Mouse (Mus musculus) right cerebral cortex, postnatal 14 days (tissue): ENCODE measurements at regions not wholly inside any gene's neighbourhood (a gene's known extent, or its start where the extent isn't known, plus 50 kb on each side); places are given as distances from the start of the nearest gene placed in this dataset.

Source experiments
- DNase-seq: peaks from one replicate; pipeline ENCODE4 v3.0.0; 2022

DNA sequence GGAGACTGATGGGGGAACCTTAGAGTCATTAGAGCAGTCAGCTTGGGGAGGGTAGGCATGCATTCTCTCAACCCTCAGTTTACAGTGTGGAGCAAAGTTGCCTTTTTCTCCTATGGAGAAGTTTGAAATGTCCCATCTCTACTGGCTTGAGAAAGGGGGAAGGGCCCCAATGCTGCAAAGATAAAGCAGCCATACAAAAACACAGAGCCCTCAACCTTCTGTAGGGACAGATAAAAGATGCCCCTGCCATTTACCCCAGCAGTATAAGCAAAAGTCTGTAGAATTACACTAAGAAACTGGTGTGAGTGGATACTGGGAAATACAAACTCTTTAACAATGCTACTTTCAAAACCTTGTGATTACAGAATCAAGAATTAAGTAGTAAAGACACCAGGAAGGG is 71.9 kb upstream of the Tmem215 start:
- no peak for DNase-seq

- no peak for DNase-seq
Measured at GRCm38 (mm10) chr4:40390183-40390582, 81.8 kb upstream of the Tmem215 start.

DNA sequence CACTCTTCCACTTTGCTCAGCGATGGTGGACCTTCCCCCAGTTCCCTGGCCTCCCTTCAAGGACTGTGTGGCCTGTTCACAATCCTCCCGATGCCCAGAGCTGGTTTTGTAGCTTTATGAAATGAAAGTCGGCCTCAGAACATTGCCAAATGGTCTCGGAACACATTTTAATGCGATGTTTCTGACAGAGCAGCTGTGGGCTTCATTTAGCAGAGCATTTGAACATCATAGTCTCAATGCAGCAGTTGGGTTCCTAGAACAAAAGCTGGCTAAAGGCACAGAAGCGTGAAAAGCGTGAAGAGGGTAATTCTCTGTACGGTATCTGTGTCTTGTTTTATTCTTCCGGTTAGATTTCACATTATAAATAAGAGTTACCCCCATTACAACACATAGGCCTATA is 86.7 kb upstream of the Tmem215 start:
- peak; percentile 16 for DNase-seq

DNA sequence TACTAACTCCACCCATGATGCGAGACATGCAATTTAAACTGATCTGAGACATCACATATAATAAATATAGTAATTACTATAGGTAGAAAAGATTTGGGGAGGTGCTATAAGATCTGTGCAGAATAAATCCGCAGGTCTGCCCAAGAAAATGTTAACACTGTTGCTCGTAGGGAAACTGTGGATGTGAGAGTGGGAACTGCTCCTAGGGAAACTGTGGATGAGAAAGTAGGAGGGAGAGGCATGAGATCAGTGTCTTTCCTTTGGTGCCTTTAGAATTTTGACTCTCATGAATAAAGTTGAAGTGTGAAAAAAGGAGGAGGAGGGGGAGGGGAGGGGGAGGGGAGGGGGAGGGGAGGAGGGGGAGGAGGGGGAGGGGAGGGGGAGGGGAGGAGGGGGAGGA is 87.3 kb upstream of the Tmem215 start:
- no peak for DNase-seq

DNA sequence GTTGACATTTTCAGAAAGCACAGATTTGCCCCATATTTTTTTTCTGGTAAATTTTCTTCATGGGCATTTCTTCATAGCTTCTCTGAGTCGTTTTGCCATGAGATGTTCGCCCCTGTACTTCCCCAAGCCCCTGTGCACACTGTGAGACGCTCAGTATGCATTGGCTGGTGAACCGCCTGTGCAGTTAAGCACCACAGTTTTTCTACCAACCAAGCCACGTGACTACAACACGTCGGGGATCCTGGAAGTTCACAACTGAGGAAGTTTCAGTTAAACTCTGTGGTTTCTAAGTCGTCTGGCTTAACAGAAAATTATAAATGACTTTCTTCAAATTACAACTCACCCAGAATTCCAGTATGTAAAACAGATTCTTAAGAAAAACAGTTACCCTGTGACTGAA is 91.7 kb upstream of the Tmem215 start:
- no peak for DNase-seq

- DNase-seq = no peak
Measured at GRCm38 (mm10) chr4:40375439-40376154, 96.4 kb upstream of the Ndufb6 start.

- no peak for DNase-seq
Measured at GRCm38 (mm10) chr4:40374213-40374612, 95.0 kb upstream of the Ndufb6 start.

- DNase-seq = no peak
Measured at GRCm38 (mm10) chr4:40364329-40364728, 85.1 kb upstream of the Ndufb6 start.

GRCm38 (mm10) chr4:40359307-40359706 is 80.1 kb upstream of the Ndufb6 start:
- no peak for DNase-seq

DNA sequence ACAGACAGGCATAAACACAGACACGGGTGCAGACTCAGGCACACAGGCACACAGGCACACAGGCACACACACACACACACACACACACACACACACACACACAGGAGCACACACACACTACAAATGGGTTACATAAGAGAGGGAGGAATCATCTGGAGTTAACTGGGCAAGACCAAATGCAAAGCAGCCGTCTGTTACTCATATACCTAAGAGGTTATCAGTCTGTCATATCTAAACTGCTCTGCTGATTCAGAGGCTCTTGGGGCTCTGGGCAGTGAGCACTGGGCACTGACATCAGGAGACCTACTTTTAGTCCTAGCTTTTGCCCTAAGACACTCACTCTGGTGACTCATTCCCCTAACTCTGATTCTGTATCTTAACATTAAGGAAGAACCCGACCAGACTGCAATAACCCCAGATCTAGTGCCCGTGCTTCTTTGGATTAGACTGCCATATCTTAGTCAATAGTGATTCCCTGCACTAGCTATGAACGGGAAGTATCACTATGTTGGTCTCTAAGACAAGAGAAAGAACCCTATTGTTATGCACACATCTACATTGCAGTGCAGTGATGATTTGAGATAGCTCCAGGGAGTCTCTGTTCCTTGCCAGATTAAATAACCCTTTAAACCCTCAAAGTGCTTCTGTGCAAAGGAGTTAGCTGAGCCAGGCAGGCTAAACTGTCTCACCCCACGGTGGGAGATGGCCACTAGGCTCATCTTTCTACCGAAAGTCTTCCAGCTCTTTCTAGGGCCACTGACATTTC is 78.0 kb upstream of the Ndufb6 start:
- no peak for DNase-seq

DNA sequence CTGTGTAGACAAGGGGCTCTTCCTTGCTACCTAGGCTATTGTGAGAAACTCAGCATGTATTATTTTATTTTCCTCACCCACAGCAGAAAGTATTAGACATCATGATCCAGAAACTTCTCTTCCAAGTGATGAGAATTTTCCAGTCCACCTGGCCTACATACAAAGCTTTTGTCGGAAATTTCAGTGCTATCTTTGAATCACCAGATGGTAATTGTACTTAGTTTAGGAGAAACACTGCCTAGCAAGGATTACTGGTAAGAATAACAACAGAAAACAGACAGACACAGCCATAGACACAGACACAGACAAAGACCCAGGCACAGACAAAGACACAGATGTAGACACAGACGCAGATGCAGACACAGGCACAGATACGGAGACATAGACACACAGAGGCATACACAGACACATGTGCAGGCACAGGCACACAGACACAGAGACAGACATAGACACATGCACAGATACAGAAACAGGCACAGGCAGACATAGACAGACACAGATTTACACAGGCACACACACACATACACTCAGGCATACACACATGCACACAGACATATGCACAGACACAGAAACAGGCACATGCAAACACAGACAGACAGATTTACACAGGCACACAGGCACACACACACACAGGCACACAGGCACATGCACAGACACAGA is 76.7 kb upstream of the Ndufb6 start:
- DNase-seq = no peak

GRCm38 (mm10) chr4:40354456-40354855 is 75.2 kb upstream of the Ndufb6 start:
- no peak for DNase-seq

- DNase-seq = no peak
Measured at GRCm38 (mm10) chr4:40351648-40352047, 72.4 kb upstream of the Ndufb6 start.

DNA sequence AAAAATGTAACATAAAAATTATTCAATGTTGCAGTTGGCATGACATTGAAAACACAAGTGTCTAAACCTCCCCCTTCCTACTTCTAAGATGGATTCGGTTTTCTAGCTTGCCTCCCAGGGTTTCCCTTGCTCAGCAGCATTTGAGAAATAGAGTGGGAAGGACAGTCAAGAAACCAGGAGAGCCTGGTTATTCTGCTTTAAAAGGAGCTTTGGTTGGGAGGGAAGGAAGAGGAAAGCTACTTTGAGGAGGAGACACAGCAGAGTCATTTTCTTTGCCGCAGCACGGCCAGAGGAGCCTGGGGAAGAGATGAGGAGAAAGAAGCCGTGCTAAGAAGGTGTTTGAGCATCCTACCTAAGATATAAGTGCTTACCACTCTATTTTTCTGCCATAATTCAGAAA is 71.9 kb upstream of the Ndufb6 start:
- no peak for DNase-seq

DNA sequence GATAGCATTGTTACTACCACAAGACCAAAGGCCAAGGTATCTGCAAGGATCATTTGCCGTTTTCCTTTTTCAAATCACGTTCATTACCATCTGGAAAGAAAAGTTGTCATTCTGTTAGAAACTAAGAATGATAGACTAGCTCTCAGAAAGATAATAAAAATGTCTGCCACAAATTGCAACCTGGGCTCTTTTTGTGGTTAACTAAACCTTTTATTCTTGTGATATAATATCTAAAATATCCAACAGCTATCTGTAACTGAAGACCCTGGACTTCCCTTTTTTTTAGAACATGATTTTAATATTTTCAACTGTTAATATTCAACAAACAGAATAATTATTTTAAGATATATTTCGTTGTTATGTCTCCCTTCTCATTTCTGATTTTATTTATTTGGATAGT is 66.6 kb upstream of the Ndufb6 start:
- DNase-seq = no peak

DNA sequence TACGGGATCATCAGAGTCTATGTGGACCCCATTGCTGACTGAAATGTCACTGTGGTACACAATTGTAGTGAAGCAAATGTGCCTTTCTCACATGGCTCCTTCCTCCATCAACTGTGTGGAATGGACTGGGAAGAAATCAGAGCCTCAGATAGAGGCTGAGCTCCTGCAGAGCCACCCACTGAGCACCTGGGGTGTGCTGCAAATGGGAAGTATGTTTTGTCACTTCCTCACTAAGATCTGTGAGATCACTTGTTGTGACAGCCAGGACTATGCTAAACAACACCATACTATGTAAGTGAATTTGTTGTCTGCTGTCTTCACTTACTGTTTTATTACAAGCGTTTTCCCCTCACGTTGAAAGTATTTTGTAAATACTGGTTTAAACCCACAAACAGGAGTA is 63.0 kb upstream of the Ndufb6 start:
- DNase-seq = no peak

DNA sequence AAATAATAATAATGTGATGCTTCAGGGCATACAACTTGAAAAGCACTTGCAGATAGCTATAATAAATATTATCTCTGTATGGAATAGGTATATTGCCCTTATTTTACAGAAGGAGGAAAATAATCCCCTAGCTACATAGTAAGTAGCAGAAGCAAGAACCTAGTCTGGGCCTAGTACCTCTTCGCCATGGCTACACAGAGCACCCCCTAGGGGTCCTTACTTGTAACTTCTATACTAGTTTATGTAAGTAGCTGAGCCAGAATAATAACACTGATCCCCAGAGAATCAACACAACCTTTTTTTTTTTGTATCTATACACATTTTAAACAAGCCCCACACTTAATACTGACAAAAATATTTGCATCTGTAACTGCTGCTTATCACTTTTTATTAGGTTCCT is 55.6 kb upstream of the Ndufb6 start:
- DNase-seq = no peak

GRCm38 (mm10) chr4:40329737-40330136 is 50.5 kb upstream of the Ndufb6 start:
- no peak for DNase-seq
